Mouse (Mus musculus) bone marrow, adult 2 months (tissue): ENCODE measurements at regions not wholly inside any gene's neighbourhood (a gene's known extent, or its start where the extent isn't known, plus 50 kb on each side); places are given as distances from the start of the nearest gene placed in this dataset.

Experiments used
- CTCF ChIP-seq: fragments of 200-500 bp; IDR thresholded peaks from 2 replicates; pipeline ENCODE4 v1.5.1; 2011; ENCODE audit warnings: low read length, control low read depth; ENCODE audit not compliant: control insufficient read depth, insufficient read depth
- POLR2A ChIP-seq: fragments of 200-500 bp; IDR thresholded peaks from 2 replicates; pipeline ENCODE4 v1.6.1; 2011; ENCODE audit warnings: low read depth, mild to moderate bottlenecking, control low read depth, low read length, borderline replicate concordance; ENCODE audit not compliant: control insufficient read depth

DNA sequence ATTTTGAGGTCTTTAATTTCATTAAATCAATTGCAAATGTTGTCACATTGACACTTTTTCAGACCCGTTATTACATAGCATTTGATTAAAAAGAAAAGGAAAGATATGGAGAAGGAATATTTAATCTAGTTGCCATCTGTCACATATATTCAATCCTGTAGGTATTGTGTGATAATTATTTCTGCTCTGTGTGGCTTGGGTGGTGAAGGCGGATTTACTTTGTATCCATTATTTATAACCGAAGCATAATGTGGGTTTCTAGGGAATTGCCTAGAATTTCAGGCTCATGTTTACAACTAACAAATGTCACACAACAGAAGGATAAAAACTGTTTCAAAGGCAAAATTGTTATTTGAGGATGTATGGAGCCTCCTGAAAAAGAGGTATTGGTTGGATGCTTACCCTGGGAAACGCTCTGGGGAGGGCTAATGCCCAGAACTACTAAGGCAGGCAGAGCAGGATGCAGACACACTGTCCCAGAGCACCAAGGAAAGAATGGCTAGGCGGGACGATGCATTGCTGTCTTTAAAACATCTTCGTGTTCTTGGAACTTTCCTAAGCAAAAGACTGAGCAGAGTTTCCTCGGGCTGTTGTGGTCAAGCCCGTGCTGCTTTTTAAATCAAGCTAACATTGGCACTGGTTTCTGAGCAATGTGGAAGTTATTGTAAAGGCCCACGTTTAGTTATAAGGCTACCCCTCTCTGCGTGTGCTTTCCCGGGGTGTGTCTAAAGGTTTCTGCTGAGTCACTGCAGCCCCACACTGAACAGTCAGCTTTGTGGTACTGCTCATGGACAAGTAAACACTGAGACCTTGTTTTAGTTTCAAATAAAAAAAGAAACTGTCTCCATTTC lies 105.8 kb upstream of the Sgk1 start:
- TF ChIP-seq POLR2A (no peak), CTCF (no peak)
